Mouse (Mus musculus): ENCODE measurements around the gene Senp6. TPM values are rescaled to one million over a fixed set of nuclear protein-coding genes. Genes with fewer than 3 reads are reported as not detected.
"Not testable (repeated sequence)": the region's sequence is repeated elsewhere in the genome, so short reads cannot be mapped to it uniquely, and the experiment has no call there.

Gene Senp6
- polyA plus RNA-seq, 1 experiment from 2014 or later = 48.2 TPM

GRCm38 (mm10) chr9:80057690-80058089, 9.0 kb upstream of the Senp6 start:
- H3K27me3 ChIP-seq (ENCODE audit: insufficient read depth, poor library complexity, severe bottlenecking) = no peaks in the 10 kb centered on the region
- H3K4me1 ChIP-seq (replicated peaks) = no peaks in the 10 kb centered on the region
- H3K9me3 ChIP-seq = peaks cover 8% of the 10 kb centered on the region; the same call in 1 of the 2 replicates
- no peak overlapping the region for H3K27ac ChIP-seq
- DNase-seq (ENCODE audit: low spot score) = no peak
- WGBS = 85% methylated on average over 2 of the region's 2 CpGs
- H3K4me3 ChIP-seq = no peak overlapping the region
- no peaks in the 10 kb centered on the region for H3K36me3 ChIP-seq

DNA sequence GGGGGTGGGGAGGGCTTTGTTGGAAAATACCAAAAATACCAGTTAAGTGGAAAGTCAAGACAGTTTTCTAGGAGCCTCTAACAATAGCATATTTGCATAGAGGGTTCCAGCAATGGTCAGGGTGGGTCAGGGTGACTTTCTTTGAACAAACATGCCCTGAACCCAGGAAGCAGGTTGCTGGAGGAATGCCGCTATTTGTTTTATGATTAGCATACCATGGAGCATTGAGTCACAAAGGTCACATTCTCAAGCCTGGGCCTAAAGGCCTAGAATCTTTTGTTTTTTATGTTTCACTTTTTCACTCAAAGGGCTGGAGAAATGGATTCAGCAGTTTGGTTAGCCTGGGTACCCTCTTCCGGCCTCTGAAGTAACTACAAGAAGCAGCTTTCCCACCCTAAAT, 1.2 kb upstream of the Senp6 start:
- H3K27me3 ChIP-seq (ENCODE audit: insufficient read depth, poor library complexity, severe bottlenecking); H3K27ac ChIP-seq; H3K4me1 ChIP-seq (replicated peaks); DNase-seq (ENCODE audit: low spot score); H3K4me3 ChIP-seq; H3K36me3 ChIP-seq: not testable (repeated sequence)
- peaks cover 19% of the 10 kb centered on the region for H3K9me3 ChIP-seq
- 68% methylated on average over 2 of the region's 2 CpGs for WGBS

GRCm38 (mm10) chr9:80067221-80068027, 721 bp downstream of the Senp6 start:
- H3K36me3 ChIP-seq = no peaks in the 10 kb centered on the region; the same call in 1 of the 2 replicates
- peaks cover 19% of the 10 kb centered on the region for H3K9me3 ChIP-seq
- peak overlapping the region; percentile 95 for H3K4me3 ChIP-seq
- H3K4me1 ChIP-seq (replicated peaks) = peaks cover 19% of the 10 kb centered on the region
- under 1% methylated on average over 93 of the region's 93 CpGs for WGBS
- peak overlapping the region; percentile 99 for H3K27ac ChIP-seq
- H3K27me3 ChIP-seq (ENCODE audit: insufficient read depth, poor library complexity, severe bottlenecking) = no peaks in the 10 kb centered on the region
- peak; percentile 83 for DNase-seq (ENCODE audit: low spot score)

DNA sequence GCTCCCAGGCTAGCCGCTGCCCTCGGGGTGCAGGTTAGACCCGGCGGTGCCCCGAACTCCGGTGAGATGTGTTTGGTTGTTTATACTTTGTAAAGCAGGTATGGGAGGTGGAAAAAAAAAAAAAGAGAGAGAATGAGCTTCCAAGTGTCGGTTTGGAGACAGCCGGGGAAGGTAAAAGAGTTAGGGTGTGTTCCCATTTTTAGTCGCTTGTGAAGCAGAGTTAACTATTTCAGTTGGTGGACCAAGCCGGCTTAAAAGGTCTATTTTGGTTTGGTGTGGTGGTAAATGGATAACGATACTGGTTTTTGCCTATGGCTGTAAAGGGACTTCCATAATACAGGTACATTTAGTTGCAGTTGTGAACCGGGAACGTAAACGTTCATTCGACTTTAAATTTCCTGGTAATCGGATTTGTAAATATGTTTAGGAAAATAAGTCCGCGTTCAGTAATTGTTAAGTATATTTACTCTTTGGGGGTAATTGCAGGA, 1.4 kb downstream of the Senp6 start:
- Histone ChIP-seq H3K27me3 (ENCODE audit: insufficient read depth, poor library complexity, severe bottlenecking) (no peaks in the 10 kb centered on the region), H3K27ac (peak overlapping the region; percentile 99), H3K36me3 (no peaks in the 10 kb centered on the region; the same call in 1 of the 2 replicates), H3K4me1 (replicated peaks) (peaks cover 22% of the 10 kb centered on the region), H3K9me3 (peaks cover 17% of the 10 kb centered on the region), H3K4me3 (peak overlapping the region; percentile 95)
- 2% methylated on average over 18 of the region's 18 CpGs for WGBS
- no peak for DNase-seq (ENCODE audit: low spot score)

- 51% methylated on average over 11 of the region's 11 CpGs for WGBS
- Histone ChIP-seq H3K9me3 (peaks cover 14% of the 10 kb centered on the region), H3K4me1 (replicated peaks) (peaks cover 27% of the 10 kb centered on the region), H3K36me3 (no peaks in the 10 kb centered on the region; the same call in 1 of the 2 replicates), H3K27me3 (ENCODE audit: insufficient read depth, poor library complexity, severe bottlenecking) (no peaks in the 10 kb centered on the region), H3K27ac (0 out of 2 replicates have a peak overlapping the region, but pooled peaks have one; percentile 45), H3K4me3 (peak overlapping the region; percentile 95)
- no peak for DNase-seq (ENCODE audit: low spot score)
Measured at GRCm38 (mm10) chr9:80068735-80069315, 2.1 kb downstream of the Senp6 start.

DNA sequence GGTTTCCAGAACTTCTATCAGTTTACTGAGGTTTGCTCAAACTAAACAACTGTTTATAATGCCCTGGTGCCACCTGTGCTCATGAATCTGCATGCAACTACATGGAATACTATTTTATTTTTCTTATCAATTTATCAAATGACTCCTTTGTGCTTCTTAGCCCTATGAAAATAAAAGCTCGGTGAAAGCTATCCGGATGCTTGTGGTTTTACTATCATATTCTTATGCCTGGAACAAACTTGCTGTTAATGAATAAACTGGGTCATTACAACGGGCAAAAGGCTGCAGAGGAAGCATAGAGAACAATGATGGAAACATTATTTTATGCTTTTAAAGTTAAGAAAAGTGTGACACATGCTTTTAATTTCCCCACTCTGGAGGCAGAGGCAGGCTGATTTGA, 3.3 kb downstream of the Senp6 start:
- Histone ChIP-seq H3K27ac (no peak overlapping the region), H3K4me1 (replicated peaks) (peaks cover 39% of the 10 kb centered on the region), H3K27me3 (ENCODE audit: insufficient read depth, poor library complexity, severe bottlenecking) (no peaks in the 10 kb centered on the region), H3K36me3 (no peaks in the 10 kb centered on the region; the same call in 1 of the 2 replicates), H3K9me3 (peaks cover 6% of the 10 kb centered on the region), H3K4me3 (no peak overlapping the region)
- no peak for DNase-seq (ENCODE audit: low spot score)
- 97% methylated on average over 3 of the region's 3 CpGs for WGBS

DNA sequence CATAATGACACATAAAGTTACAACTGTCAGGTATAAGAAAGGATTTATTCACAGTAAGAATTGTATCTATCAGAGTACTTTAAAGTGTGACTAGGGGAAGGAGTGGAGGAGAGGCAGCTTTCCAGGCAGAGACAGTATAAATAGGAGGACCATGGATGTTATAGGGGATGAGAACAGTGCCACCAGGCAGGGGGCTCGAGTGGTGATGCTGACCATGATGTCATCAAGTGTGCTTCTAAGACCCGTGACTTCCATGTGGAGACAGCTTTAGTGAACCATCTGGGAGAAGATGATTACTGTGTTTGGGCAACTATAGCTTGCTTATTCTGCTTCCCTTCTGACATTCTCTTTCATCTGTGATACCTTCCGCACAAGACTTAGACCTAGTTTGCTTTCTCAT, 4.9 kb downstream of the Senp6 start:
- Histone ChIP-seq H3K9me3 (no peaks in the 10 kb centered on the region), H3K27me3 (ENCODE audit: insufficient read depth, poor library complexity, severe bottlenecking) (no peaks in the 10 kb centered on the region), H3K4me3 (no peak overlapping the region), H3K4me1 (replicated peaks) (peaks cover 50% of the 10 kb centered on the region), H3K36me3 (no peaks in the 10 kb centered on the region), H3K27ac (no peak overlapping the region)
- WGBS = 66% methylated on average over 3 of the region's 3 CpGs
- DNase-seq (ENCODE audit: low spot score) = no peak

DNA sequence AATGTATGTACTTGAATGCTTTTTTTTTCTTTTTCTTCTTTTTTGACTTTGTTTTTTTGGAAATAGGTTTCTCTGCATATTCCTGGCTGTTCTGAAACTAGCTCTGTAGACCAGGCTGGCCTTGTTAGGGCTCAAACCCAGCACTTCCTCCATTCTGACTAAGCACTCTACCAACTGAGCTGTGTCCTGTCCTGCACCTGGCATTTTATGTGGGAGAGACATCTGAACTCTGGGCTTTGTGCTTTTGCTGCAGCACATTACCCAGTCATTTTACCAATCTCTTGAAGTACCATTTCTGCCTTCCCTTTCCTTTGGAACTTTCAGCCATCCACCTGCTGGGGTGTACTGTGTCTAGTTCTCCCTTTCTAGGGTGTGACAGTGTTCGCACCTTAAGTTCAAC, 7.4 kb downstream of the Senp6 start:
- no peak overlapping the region for H3K4me3 ChIP-seq
- no peaks in the 10 kb centered on the region for H3K27me3 ChIP-seq (ENCODE audit: insufficient read depth, poor library complexity, severe bottlenecking)
- 88% methylated on average over 1 of the region's 1 CpGs for WGBS
- peaks cover 50% of the 10 kb centered on the region for H3K4me1 ChIP-seq (replicated peaks)
- H3K9me3 ChIP-seq = no peaks in the 10 kb centered on the region
- H3K36me3 ChIP-seq = peaks cover 2% of the 10 kb centered on the region
- DNase-seq (ENCODE audit: low spot score) = no peak
- no peak overlapping the region for H3K27ac ChIP-seq

GRCm38 (mm10) chr9:80074949-80075348, 8.2 kb downstream of the Senp6 start:
- Histone ChIP-seq H3K4me3 (no peak overlapping the region), H3K4me1 (replicated peaks) (peaks cover 49% of the 10 kb centered on the region), H3K36me3 (peaks cover 11% of the 10 kb centered on the region), H3K9me3 (no peaks in the 10 kb centered on the region), H3K27ac (no peak overlapping the region), H3K27me3 (ENCODE audit: insufficient read depth, poor library complexity, severe bottlenecking) (no peaks in the 10 kb centered on the region)
- DNase-seq (ENCODE audit: low spot score) = no peak

DNA sequence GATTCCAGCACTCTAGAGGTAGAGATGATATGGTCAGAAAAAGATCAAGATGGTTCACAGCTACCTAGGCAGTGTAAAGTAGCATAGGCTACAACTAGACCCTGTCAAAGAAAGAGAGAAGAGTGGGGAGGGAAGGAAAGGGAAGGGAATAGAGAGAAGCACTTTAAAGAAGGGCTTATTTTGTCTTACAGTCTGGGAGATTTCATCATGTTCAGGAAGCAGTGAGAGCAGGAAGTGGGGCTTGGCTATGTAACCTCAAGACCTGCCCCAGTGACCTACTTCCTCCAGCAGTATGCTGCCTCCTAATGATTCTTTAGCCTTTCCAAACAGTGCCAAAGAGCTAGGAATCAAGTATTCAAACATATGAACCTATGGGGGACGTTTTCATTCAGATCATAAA, 14.2 kb downstream of the Senp6 start:
- H3K36me3 ChIP-seq = peaks cover 25% of the 10 kb centered on the region
- DNase-seq (ENCODE audit: low spot score) = no peak
- H3K27me3 ChIP-seq (ENCODE audit: insufficient read depth, poor library complexity, severe bottlenecking) = no peaks in the 10 kb centered on the region
- no peak overlapping the region for H3K27ac ChIP-seq
- no peaks in the 10 kb centered on the region for H3K9me3 ChIP-seq
- H3K4me3 ChIP-seq = no peak overlapping the region
- WGBS = 74% methylated on average over 1 of the region's 1 CpGs
- peaks cover 33% of the 10 kb centered on the region for H3K4me1 ChIP-seq (replicated peaks)

- 0 out of 2 replicates have a peak overlapping the region, but pooled peaks have one; percentile 16 for H3K27ac ChIP-seq
- DNase-seq (ENCODE audit: low spot score) = no peak
- H3K4me3 ChIP-seq = no peak overlapping the region
- H3K27me3 ChIP-seq (ENCODE audit: insufficient read depth, poor library complexity, severe bottlenecking) = no peaks in the 10 kb centered on the region
- no peaks in the 10 kb centered on the region for H3K9me3 ChIP-seq
- peaks cover 18% of the 10 kb centered on the region for H3K36me3 ChIP-seq
- 67% methylated on average over 10 of the region's 10 CpGs for WGBS
- H3K4me1 ChIP-seq (replicated peaks) = peaks cover 23% of the 10 kb centered on the region
Measured at GRCm38 (mm10) chr9:80084429-80085092, 17.9 kb downstream of the Senp6 start.

GRCm38 (mm10) chr9:80085665-80086064, 19.0 kb downstream of the Senp6 start:
- WGBS = 66% methylated on average over 2 of the region's 2 CpGs
- peaks cover 12% of the 10 kb centered on the region for H3K36me3 ChIP-seq
- peaks cover 23% of the 10 kb centered on the region for H3K4me1 ChIP-seq (replicated peaks)
- no peaks in the 10 kb centered on the region for H3K9me3 ChIP-seq
- no peak for DNase-seq (ENCODE audit: low spot score)
- H3K27me3 ChIP-seq (ENCODE audit: insufficient read depth, poor library complexity, severe bottlenecking) = no peaks in the 10 kb centered on the region
- no peak overlapping the region for H3K4me3 ChIP-seq
- 0 out of 2 replicates have a peak overlapping the region, but pooled peaks have one; percentile 16 for H3K27ac ChIP-seq

All from hindbrain, embryonic 10.5 days (tissue).